Mouse (Mus musculus) megakaryocyte, embryonic 14.5 days (primary cell): ENCODE measurements around the gene Chac2.

Experiments used
- FLI1 ChIP-seq: IDR thresholded peaks from 2 replicates; pipeline ENCODE4 v1.6.1; 2012; ENCODE audit warnings: low read length, inconsistent platforms, mixed read lengths
- GATA1 ChIP-seq: IDR thresholded peaks from 3 replicates; pipeline ENCODE4 v1.6.1; 2012; ENCODE audit warnings: mixed read lengths, low read length, inconsistent platforms, borderline replicate concordance

GRCm38 (mm10) chr11:30998704-30999103, 12.6 kb upstream of the Chac2 start:
- TF ChIP-seq GATA1 (no peak), FLI1 (no peak)
